Mouse (Mus musculus): ENCODE results near the gene Stx4a. TPM values are rescaled to one million over a fixed set of nuclear protein-coding genes. Genes with fewer than 3 reads are reported as not detected.
A peak's percentile ranks its signal among the peaks of the same experiment; 100 is the strongest.

The Stx4a gene
- total and polyA plus RNA-seq, 3 experiments, result 68.4 to 79.3 (median 71.9) TPM

GRCm38 (mm10) chr7:127885951-127886350 lies 61.9 kb downstream of the Stx4a start:
- intact Hi-C loops (cut with DNase I), result no loop called here
- Histone ChIP-seq H3K9ac (ENCODE audit: low read depth, low read length) (no peak overlapping the region), H3K79me2 (replicated peaks; ENCODE audit: control insufficient read depth, insufficient read depth, low read length) (peaks cover 3% of the 10 kb centered on the region), H3K27me3 (ENCODE audit: control insufficient read depth, insufficient read depth, low read length) (no peaks in the 10 kb centered on the region), H3K27ac (peak overlapping the region; percentile 9; the same call in 1 of the 2 replicates), H3K4me3 (no peak overlapping the region), H3K36me3 (ENCODE audit: control insufficient read depth, insufficient read depth, low read length) (no peaks in the 10 kb centered on the region), H3K4me1 (ENCODE audit: control insufficient read depth, insufficient read depth, low read length) (peaks cover 3% of the 10 kb centered on the region)
- WGBS, result 35% methylated on average over 6 of the region's 6 CpGs
- DNase-seq, result peak; percentile 77 to 86
- TF ChIP-seq CTCF (IDR thresholded peaks at IDR 0.05), result no peak

- peaks cover 3% of the 10 kb centered on the region for H3K79me2 ChIP-seq (replicated peaks; ENCODE audit: control insufficient read depth, insufficient read depth, low read length)
- no peak overlapping the region for H3K4me3 ChIP-seq
- 87% methylated on average over 6 of the region's 6 CpGs for WGBS
- TF ChIP-seq EP300 (IDR thresholded peaks at IDR 0.05; ENCODE audit: insufficient read depth, low read depth, low read length), result no peak
- TF ChIP-seq CTCF (IDR thresholded peaks at IDR 0.05), result no peak
- TF ChIP-seq POLR2A (IDR thresholded peaks at IDR 0.05; ENCODE audit: insufficient read depth, low read depth, low read length), result no peak
- H3K36me3 ChIP-seq (ENCODE audit: control insufficient read depth, insufficient read depth, low read length), result no peaks in the 10 kb centered on the region
- peak overlapping the region; percentile 9; the same call in 1 of the 2 replicates for H3K27ac ChIP-seq
- no peak for DNase-seq
- H3K27me3 ChIP-seq (ENCODE audit: control insufficient read depth, insufficient read depth, low read length), result no peaks in the 10 kb centered on the region
- H3K4me1 ChIP-seq (ENCODE audit: control insufficient read depth, insufficient read depth, low read length), result peaks cover 3% of the 10 kb centered on the region
- intact Hi-C loops (cut with DNase I), result no loop called here
- H3K9ac ChIP-seq (ENCODE audit: low read depth, low read length), result no peak overlapping the region
These were observed 62.5 kb downstream of the Stx4a start for GRCm38 (mm10) chr7:127886551-127886950.

- H3K79me2 ChIP-seq (replicated peaks; ENCODE audit: control insufficient read depth, insufficient read depth, low read length), result peaks cover 3% of the 10 kb centered on the region
- H3K9ac ChIP-seq (ENCODE audit: low read depth, low read length), result no peak overlapping the region
- H3K4me3 ChIP-seq, result no peak overlapping the region
- H3K27me3 ChIP-seq (ENCODE audit: control insufficient read depth, insufficient read depth, low read length), result no peaks in the 10 kb centered on the region
- DNase-seq, result no peak
- TF ChIP-seq POLR2A (IDR thresholded peaks at IDR 0.05; ENCODE audit: insufficient read depth, low read depth, low read length), result no peak
- TF ChIP-seq CTCF (IDR thresholded peaks at IDR 0.05), result no peak
- TF ChIP-seq EP300 (IDR thresholded peaks at IDR 0.05; ENCODE audit: insufficient read depth, low read depth, low read length), result no peak
- H3K36me3 ChIP-seq (ENCODE audit: control insufficient read depth, insufficient read depth, low read length), result no peaks in the 10 kb centered on the region
- intact Hi-C loops (cut with DNase I), result no loop called here
- no peak overlapping the region for H3K27ac ChIP-seq
- peaks cover 3% of the 10 kb centered on the region for H3K4me1 ChIP-seq (ENCODE audit: control insufficient read depth, insufficient read depth, low read length)
- 76% methylated on average over 8 of the region's 8 CpGs for WGBS
These were observed 63.1 kb downstream of the Stx4a start for GRCm38 (mm10) chr7:127887191-127887590.

GRCm38 (mm10) chr7:127887781-127888180 lies 63.7 kb downstream of the Stx4a start:
- H3K4me1 ChIP-seq (ENCODE audit: control insufficient read depth, insufficient read depth, low read length), result peaks cover 3% of the 10 kb centered on the region
- no peak for TF ChIP-seq EP300 (IDR thresholded peaks at IDR 0.05; ENCODE audit: insufficient read depth, low read depth, low read length)
- TF ChIP-seq CTCF (IDR thresholded peaks at IDR 0.05), result no peak
- TF ChIP-seq POLR2A (IDR thresholded peaks at IDR 0.05; ENCODE audit: insufficient read depth, low read depth, low read length), result no peak
- no peaks in the 10 kb centered on the region for H3K27me3 ChIP-seq (ENCODE audit: control insufficient read depth, insufficient read depth, low read length)
- WGBS, result 80% methylated on average over 3 of the region's 3 CpGs
- H3K9ac ChIP-seq (ENCODE audit: low read depth, low read length), result no peak overlapping the region
- DNase-seq, result no peak
- H3K36me3 ChIP-seq (ENCODE audit: control insufficient read depth, insufficient read depth, low read length), result no peaks in the 10 kb centered on the region
- intact Hi-C loops (cut with DNase I), result no loop called here
- peaks cover 2% of the 10 kb centered on the region for H3K79me2 ChIP-seq (replicated peaks; ENCODE audit: control insufficient read depth, insufficient read depth, low read length)
- H3K27ac ChIP-seq, result no peak overlapping the region
- no peak overlapping the region for H3K4me3 ChIP-seq

- Histone ChIP-seq H3K4me3 (no peak overlapping the region), H3K27me3 (ENCODE audit: control insufficient read depth, insufficient read depth, low read length) (no peaks in the 10 kb centered on the region), H3K79me2 (replicated peaks; ENCODE audit: control insufficient read depth, insufficient read depth, low read length) (no peaks in the 10 kb centered on the region), H3K27ac (no peak overlapping the region), H3K36me3 (ENCODE audit: control insufficient read depth, insufficient read depth, low read length) (no peaks in the 10 kb centered on the region), H3K9ac (ENCODE audit: low read depth, low read length) (no peak overlapping the region), H3K4me1 (ENCODE audit: control insufficient read depth, insufficient read depth, low read length) (peaks cover 3% of the 10 kb centered on the region)
- TF ChIP-seq POLR2A (IDR thresholded peaks at IDR 0.05; ENCODE audit: insufficient read depth, low read depth, low read length), result no peak
- no peak for TF ChIP-seq CTCF (IDR thresholded peaks at IDR 0.05)
- TF ChIP-seq EP300 (IDR thresholded peaks at IDR 0.05; ENCODE audit: insufficient read depth, low read depth, low read length), result no peak
- intact Hi-C loops (cut with DNase I), result no loop called here
- WGBS, result 51% methylated on average over 3 of the region's 3 CpGs
- no peak for DNase-seq
These were observed 64.7 kb downstream of the Stx4a start for GRCm38 (mm10) chr7:127888821-127889220.

GRCm38 (mm10) chr7:127890798-127891197 lies 66.7 kb downstream of the Stx4a start, which contains the start of gene Prss53:
Gene Prss53 (minus strand): TSS chr7:127890970.
- intact Hi-C loops (cut with DNase I), result no loop called here
- Histone ChIP-seq H3K4me1 (ENCODE audit: control insufficient read depth, insufficient read depth, low read length) (no peaks in the 10 kb centered on the region; the same call in none of the 2 replicates), H3K9ac (ENCODE audit: low read depth, low read length) (no peak within 1 kb of the TSS), H3K27me3 (ENCODE audit: control insufficient read depth, insufficient read depth, low read length) (no peaks in the 10 kb centered on the region), H3K4me3 (no peak within 1 kb of the TSS), H3K36me3 (ENCODE audit: control insufficient read depth, insufficient read depth, low read length) (no peaks in the 10 kb centered on the region), H3K79me2 (replicated peaks; ENCODE audit: control insufficient read depth, insufficient read depth, low read length) (no peaks in the 10 kb centered on the region), H3K27ac (no peak within 1 kb of the TSS)
- no peak for DNase-seq
- TF ChIP-seq CTCF (IDR thresholded peaks at IDR 0.05), result no peak
- no peak for TF ChIP-seq EP300 (IDR thresholded peaks at IDR 0.05; ENCODE audit: insufficient read depth, low read depth, low read length)
- TF ChIP-seq POLR2A (IDR thresholded peaks at IDR 0.05; ENCODE audit: insufficient read depth, low read depth, low read length), result no peak
- WGBS, result 59% methylated on average over 4 of the region's 4 CpGs
